Mouse (Mus musculus): ENCODE data around the gene Cux1.

Cux1 gene

DNA sequence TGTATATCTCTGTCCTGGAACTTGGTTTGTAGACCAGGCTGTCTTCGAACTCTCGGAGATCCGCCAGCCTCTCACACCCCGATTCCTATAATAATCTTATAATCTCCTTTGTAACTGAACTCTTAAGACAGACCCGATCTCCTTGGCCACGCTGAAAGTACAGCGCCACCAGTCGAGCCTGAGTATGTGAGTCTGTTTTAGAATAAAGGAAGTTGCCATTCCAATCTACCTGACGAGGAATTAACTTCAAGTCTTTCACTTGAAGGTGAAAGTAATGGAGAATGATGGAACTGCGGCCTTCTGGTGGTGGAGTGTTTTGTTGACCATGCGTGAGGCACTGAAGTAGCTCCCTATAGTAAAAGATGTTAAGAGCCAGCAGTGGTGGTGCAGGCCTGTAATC, 367.8 kb downstream of the Cux1 start:
- in situ Hi-C loops (cut with MboI, MseI): no loop called here

DNA sequence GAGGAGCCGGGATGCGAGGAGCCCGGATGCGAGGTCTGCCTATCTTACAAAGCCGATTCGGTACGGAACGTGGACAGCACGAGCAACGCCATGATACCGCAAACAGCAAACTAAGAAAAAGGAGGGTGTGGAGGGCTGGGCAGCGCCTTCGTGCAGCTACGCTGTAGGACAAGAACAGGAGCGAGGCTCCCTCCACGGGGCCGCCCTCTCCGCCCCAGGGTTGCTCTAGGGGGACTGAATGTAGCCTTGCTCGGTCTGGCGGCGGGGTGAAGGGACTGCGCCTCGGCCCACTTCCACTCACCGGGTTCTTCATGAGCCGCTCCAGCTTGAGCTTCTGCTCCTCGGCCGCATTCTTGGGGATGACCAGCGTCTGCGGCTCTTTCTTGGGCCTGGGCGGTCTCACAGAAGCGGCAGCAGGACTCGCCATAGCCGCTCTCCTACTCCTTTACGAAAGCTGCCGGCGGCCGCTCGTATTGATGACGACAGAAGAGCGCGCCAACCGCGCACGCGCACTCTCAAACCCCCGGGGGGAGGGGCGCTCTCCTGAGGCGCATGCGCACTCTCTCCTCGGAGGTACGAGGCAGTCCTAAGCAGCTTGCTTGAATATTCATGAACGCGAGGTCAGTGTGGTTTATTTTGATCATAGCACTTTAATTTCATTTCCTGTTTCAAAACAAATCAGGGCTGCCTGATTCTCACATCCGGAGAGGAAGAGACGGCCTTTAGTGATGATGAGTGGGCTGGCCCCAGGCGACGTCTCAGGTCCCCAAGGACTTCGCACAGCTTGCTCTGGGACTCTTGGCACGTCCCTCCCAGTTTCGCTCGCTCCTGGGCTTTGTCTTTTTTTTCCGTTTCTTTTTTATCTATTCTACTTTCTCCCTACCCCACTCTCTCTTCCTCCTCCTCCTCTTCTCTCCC, 368.6 kb downstream of the Cux1 start, which contains the start of gene Prkrip1:
Gene Prkrip1, minus strand, starts transcription at position 490 of the 918 bp plus-strand sequence.
- in situ Hi-C loops (cut with MboI, MseI): no loop called here

Data from T-helper 1 cell (primary cell).